Mouse (Mus musculus): ENCODE data around the gene Acp4.
A peak's percentile ranks its signal among the peaks of the same experiment; 100 is the strongest.

DNA sequence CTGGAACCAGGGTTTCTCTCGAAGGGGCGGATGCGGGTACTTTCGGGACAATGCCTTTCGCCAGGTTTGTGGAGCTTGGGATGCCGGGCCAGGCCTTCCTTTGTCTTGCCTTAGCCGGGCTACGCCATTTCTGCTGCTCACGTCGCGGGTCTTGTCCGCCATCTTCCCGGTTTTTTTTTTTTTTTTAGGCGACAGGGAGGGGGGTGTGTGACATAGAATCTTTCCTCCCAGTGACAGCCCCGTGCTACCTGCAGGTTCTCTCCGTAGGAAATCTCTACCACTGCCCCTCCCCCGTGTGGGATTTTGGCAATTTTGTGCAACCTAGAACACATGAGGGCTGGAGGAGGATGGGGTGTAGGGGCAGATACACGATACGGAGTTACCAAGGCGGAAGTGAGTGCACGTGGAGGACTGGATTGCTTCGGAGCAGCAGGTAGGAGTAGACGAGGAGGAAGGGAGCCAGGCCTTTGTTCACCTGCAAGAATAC is 10.2 kb downstream of the Acp4 start:
- TF ChIP-seq ZNF384 (IDR thresholded peaks at IDR 0.05; ENCODE audit: low read depth, low read length) (peak; percentile 94), HCFC1 (IDR thresholded peaks at IDR 0.05; ENCODE audit: borderline replicate concordance, insufficient read depth, low read length) (no peak), ZC3H11A (IDR thresholded peaks at IDR 0.05; ENCODE audit: borderline replicate concordance, low read depth, low read length) (no peak), MAFK (IDR thresholded peaks at IDR 0.05; ENCODE audit: insufficient read depth, low read depth, low read length) (no peak)
